Mouse (Mus musculus) mesoderm, embryonic 11.5 days (tissue): ENCODE results near the gene Adamts13.

Experiments used
- DNase-seq: peaks from one replicate; pipeline ENCODE4 v3.0.0-alpha.2; 2012; ENCODE audit warnings: low read depth, low spot score

Gene Adamts13

DNA sequence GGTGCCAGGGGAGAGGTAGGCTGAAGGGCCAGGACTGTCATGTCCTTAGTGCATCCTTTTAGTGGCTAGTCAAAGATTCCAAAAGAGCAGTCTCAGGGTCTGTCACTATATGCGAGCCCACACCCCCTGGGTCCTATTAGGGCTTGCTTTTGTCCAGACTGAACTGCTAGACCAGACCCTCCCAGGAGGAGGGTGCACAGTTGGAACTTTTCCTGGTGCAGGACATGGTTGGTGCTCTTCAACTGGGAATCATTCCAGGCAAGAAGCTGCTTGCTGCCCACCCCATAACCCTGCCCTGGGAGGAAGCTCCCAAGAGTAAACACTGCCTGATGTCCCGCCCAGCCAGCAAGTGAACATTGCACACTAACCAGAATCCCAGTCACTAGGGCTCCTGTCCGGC, at the start of gene Adamts13:
TSS of gene Adamts13 (plus strand) at position 301 of the 400 bp plus-strand sequence.
- no peak for DNase-seq

DNA sequence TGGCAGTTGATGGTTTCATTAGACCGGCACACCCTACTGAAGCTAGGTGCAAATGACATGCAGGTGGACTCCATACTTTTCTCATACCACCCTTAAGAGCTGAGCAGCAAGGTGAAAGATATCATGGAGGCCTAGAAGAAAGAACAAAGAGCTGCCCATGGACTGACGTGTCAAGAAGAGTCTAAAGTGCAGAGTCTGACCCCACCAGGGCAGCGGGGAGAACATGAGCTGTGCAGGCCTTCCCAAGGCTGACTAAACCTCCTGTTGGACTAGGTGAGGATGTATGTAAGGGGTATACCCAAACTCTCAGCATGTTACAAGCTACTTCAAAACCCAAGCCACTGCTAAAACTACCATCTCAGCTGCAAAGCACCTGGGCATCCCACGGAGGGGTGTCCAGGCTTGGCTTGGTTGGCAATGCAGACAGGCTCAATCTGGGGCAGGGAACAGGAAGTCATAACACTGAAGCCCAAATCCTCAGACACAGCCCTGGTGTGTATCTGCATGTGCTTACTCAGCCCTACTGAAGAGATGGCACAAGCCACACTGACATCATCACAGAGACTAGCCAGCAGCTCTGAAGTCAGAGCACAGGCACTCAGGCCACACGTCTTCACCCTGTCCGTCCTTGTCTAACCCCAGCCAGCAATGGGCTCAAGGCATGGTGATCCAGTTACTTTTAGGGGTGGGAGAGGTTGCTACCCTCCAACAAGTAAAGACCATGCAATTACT, 45.3 kb upstream of the Adamts13 start:
- no peak for DNase-seq

DNA sequence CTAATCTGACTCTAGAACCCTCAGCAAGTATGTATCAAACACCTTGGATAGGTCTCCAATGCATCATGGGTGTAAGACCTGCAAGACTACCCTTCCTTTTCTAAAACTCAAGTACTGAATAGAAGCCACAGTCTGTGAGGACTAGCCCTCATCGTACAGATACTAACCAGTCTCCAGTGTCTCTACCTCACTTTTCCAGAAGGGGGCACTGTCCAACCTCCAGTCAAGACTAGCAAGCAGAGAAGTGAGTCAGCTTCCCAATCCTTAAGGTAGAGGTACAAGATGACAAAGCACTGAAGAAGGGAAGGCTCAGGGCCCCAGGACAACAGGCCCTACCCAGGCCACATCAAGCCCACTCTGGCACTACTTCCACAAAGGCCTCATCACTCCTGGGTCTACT, 42.8 kb upstream of the Adamts13 start:
- DNase-seq: peak; percentile 64

GRCm38 (mm10) chr2:26932473-26933303, 40.5 kb upstream of the Adamts13 start:
- DNase-seq: no peak

DNA sequence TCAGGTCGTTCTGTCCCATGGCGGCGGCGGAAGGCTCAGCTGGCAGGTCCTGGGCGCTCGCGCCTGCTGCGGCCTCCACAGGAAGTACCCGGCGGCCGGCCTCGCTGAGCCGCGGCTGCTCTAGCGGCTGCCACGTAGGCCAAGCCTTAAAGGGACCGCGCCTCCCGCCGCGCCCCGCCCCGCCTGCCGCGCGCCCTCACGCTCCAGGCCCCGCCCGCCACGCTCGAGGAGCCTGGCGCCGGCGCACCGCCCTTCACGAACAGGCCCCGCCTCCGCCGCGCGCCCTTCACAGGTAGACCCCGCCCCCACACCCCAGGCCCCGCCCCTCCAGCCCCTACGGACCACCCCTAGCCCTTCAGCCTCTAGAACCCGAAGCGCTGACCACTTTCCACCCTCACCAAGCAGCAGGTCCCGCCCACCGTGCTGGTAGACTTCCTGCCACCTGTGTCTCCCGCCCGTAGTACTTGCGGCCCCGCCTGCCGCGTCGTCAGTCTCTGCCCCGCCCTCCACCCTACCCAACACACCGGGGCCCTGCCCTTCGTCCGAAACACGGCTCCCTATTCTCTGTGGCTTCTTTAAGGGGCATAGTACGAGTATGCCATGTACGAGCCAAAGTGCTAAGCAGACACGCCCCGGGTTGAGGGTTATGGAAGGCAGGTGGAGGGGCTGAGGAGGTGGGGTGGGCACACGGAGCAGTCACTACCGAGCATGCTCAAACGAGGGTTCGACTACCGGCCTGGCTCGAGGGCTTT, 39.7 kb upstream of the Adamts13 start, which contains the start of the genes Surf4 and Stkld1:
TSS of gene Surf4 (minus strand) at position 625 of the 752 bp plus-strand sequence.
TSS of gene Stkld1 (plus strand) at position 744 of the 752 bp plus-strand sequence.
- DNase-seq: peak; percentile 92

DNA sequence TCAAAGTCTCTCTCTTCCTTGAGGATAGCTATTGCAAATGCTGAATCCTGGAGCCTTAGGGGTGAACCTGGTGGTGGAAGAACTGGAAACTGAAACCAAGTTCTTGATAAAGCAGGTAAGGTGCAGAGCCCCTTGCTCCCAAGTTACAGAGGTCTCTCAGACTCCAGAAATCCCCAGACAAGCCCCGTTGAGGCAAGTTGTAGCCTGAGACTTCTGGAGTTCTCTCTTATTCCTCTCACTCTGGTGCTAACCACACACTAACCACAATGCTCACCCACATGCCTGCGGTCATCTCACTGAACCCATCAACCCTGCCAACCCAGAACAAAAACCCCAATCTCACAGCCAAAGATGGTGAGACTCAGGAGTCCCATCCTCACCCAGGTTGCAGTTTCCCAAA, 37.9 kb upstream of the Adamts13 start:
- DNase-seq: no peak

DNA sequence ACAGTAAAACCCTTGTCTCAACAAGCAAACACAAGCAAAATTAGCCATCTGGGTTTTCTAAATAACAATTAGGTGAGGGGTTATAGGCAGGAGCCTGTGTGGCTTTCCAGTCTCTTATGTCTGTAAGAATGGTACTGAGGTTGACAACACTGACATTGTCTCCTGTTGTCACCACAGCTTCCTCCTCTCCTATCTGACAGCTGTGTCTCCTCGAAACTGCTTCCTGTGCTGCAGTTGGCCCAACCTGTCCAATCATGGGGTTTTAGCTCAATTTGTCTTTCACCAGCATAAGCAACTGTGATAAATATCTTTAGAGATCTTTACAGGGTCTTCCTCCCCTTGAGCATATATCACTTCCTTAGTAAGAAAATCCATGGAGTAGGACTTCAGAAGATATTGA, 36.8 kb upstream of the Adamts13 start:
- DNase-seq: no peak

GRCm38 (mm10) chr2:26941539-26941938, 31.7 kb upstream of the Adamts13 start:
- no peak for DNase-seq

- DNase-seq: no peak
Observed at GRCm38 (mm10) chr2:26943253-26943652, 30.0 kb upstream of the Adamts13 start.

GRCm38 (mm10) chr2:26950411-26950810, 22.8 kb upstream of the Adamts13 start:
- DNase-seq: no peak

DNA sequence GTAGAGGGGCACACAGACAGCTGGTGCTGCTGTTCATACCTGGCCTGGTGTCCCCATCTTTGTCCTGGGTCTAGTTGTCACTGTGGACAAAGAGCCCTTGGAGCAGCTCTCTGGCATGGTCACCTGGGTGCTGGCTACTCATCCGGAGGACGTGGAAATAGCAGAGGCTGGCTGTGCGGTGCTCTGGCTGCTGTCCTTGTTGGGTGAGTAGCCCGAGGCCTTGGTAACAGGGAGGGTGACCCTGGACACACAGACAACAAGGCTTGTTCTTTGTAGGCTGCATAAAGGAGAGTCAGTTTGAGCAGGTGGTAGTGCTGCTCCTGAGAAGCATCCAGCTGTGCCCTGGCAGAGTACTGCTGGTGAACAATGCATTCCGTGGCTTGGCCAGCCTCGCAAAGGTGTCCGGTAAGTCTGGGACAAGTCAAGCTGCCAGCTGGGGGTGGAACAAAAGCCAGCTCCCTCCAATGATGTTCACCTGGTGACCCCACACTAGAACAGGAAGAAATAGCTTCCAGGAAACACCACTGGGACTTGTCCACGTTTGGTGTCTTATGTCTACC, 21.8 kb upstream of the Adamts13 start:
- DNase-seq: no peak

- no peak for DNase-seq
Observed at GRCm38 (mm10) chr2:26952193-26952592, 21.0 kb upstream of the Adamts13 start.

- DNase-seq: no peak
Observed at GRCm38 (mm10) chr2:26952866-26953265, 20.4 kb upstream of the Adamts13 start.

DNA sequence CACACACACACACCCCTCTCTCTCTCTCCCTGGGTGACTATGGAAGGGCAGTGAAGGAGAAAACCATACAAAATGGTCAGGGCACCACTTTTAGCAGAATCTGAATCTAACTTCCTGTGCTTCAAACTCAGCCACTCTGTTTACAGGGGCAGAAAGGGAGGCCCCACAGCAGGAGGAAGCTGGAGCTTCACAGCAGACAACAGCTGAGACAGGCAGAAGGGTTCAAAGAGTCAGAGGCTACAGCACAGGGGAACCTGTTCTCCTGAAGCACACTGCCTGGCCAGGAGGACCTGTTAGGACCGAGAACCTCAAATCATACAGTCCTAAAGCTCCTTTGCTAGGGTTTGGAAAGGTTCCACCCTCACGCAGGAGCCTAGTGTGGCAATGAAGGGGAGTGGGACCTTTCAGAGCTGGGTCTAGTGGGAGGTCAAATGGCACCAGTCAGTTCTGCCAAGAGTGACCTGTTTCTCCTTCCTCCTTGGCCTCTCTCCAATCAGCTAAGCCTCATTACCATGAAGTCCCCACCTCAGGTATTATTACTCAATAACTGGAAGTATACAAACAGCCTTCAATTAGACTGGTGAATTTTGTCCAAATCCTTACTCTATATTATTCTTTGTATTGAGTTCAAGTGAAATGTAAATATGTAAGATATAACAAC, 18.4 kb upstream of the Adamts13 start:
- DNase-seq: no peak

- DNase-seq: no peak
Observed at GRCm38 (mm10) chr2:26956811-26957487, 16.3 kb upstream of the Adamts13 start.

DNA sequence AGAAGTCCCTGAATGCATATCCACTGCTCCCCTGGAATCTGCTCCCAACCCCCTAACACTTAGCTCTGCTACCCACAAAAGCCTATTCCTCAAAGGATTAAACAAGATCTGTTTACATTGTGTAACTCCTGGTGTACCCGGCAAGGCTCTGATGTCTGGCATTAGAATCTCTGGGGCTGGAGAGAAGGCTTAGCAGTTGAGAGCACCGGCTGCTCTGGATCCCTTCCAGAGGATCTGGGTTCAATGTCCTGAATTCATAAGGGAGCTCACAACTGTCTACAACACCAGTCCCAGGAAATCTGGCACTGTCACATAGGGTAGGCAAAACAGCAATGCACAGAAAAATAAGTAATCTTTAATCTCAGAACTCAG, 15.7 kb upstream of the Adamts13 start:
- no peak for DNase-seq

DNA sequence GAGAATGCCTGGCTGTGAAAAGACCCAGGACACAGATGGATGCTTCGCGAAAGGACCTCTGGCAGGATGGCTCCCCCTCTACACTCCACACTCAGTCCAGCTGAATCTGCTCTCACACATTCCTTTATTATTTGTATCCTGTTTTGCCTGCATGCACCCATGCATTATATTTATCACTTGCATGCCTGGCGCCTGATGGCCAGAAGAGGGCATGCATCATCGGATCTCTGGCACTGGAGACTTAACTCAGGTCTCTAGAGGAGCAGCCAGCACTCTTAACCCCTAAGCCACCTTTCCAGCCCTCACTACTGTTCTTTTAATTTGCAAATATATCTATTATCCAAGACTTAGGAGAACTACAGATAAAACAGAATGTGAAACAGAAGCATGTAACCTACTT, 12.5 kb upstream of the Adamts13 start:
- DNase-seq: no peak

DNA sequence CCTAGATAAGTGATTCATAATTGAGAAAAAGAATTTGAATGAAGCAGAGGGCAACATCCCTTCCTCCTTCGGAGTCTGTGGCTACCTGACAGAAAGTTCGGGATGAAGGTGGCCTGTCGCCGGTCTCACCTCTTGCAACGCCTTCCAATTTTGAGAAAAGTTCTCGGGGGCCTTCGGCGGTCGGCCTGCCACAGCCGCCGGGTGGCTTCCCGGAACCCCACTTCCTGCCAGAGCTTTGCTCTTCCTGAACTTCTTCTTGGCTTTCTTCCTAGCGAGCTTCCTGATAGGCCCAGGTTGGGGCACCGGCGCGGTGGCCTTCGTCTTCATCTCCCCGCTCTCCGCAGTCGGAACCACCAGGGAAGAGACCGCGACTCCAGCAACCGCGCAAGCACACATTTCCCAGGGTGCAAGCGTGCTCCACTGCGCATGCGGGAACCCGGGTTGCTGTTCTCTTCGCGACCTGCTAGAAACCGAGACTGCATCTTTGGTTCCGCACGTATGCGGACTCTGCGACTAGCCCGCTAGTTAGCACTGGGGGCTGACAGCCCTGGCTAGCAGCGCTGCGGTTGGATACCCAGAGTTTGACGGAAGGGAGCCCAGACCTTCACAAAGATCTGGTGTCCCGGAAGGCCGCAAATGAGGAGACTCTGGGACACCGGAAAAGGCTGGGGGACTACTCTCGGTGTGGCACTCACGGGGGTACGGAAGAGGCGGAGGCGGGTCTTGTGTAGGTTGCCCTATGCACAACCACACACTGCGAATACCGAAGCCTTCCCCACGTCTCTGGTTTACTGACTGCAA, 9.1 kb upstream of the Adamts13 start, which contains the start of gene Rexo4:
TSS of gene Rexo4 (minus strand) at position 464 of the 801 bp plus-strand sequence.
- DNase-seq: peak; percentile 96

GRCm38 (mm10) chr2:26964724-26965370, 8.4 kb upstream of the Adamts13 start:
- no peak for DNase-seq
